Mouse (Mus musculus): Measurements from ENCODE around the gene Akr1b7.
A peak's percentile ranks its signal among the peaks of the same experiment; 100 is the strongest.

Akr1b7 gene

DNA sequence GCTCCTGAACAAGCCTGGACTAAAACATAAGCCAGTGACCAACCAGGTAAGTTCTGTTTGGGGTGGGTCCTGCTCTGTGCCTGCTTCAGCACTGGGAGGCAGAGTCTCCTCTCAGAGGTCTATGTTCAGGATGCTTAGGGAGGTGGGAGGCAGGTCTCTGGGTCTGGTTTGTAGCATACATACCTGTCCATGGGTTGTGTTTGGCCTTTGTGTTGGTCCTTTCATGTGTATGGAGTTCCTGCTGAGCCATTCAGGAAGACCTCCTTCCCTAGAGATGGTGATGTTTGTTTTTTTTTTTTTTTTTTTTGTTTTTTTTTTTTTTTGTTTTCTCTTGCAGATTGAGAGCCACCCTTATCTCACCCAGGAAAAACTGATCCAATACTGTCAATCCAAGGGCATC is 6.9 kb downstream of the Akr1b7 start:
- DNase-seq (ENCODE audit: extremely low read depth, low read depth, low spot score) = no peak

DNA sequence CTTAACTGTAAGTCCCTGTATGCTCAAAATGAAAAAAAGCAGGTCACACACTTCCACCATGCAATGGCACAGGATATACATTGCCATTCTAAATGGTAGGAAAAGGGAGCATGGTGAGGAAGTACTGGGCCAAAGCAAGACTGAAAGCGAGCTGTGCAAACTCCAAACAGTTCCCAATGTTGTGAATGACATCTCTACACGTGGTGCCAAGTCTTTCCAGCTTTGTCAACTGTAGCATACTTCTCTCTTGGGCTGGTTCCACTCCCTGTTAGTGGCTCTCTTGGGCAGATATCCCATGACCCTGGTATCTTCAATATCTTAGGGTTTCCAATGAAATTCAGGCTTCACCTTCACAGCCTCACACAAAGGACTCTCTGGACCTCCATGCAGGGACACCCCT is 26.9 kb downstream of the Akr1b7 start:
- DNase-seq (ENCODE audit: extremely low read depth, low read depth, low spot score) = no peak

DNA sequence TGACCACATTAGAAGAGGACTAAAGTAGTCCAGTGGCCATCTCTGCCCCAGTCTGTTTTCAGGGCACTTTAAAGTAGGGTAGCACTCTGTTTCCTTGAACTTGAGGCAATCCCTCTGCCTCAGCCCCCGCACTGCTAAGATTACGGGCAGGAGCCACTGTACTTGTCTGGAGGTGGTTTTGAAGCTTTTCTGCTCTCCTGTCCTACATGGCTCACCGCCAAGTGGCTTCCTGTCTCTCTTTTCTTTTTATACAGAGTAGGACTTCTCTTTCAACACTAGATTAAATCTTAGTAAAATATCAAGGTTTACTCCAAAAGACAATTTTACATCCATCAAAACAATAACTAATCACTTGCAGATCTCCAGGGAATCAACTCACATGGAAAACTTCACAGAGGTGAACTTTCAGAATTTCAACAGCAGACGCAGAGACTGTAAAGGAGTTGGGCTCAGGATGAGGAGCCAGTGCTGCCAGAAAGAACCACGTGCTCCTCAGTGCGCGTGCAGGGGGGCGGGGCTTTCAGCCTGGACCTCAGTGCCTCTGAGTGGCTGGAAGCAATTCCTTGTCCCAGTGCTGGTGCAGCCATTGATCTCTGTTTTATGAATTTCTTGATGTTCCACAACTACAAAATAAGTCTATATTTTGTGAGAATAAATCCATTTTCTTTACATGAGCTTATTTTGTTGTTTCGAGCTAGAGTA is 29.6 kb downstream of the Akr1b7 start:
- peak; percentile 19 for DNase-seq (ENCODE audit: extremely low read depth, low read depth, low spot score)

GRCm38 (mm10) chr6:34443791-34444190 is 31.7 kb downstream of the Akr1b7 start:
- DNase-seq (ENCODE audit: extremely low read depth, low read depth, low spot score) = peak; percentile 5

DNA sequence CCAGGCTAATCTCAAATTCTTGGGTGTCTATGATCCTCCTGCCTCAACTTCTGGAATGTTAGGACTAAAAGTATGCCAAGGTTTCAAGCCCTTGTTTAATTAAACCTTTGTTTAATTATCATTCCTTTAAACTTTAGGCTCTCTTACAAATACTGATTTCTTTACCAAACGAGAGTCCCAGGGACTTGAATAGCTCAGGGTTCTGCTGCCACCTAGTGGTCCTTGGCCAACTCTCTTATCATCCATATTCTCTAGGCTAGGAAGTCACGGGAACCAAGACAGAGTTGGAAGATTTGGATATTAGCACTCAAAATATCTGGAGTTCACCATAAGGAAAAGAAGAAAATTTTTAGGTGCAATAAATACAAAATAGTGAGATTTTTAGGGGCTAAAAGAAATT is 35.8 kb downstream of the Akr1b7 start:
- DNase-seq (ENCODE audit: extremely low read depth, low read depth, low spot score) = no peak

DNA sequence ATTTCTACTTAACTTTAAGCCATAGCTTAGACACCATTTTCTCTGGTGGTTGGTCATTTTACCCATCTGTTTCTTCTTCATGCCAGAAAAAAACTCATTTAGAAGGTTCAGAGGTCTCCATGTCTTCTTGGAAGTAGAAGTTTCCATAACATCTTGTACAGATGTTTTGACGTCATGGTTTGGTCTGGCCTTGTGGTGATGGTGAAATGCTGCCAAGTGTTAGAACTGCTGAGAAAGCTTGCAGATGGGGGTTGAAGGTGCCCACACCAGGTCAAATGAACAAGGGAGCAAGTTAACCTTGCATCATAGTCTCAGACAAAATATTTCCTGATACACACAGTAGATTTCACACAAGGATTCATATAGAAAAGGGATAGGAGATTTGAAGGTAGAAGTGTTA is 36.6 kb downstream of the Akr1b7 start:
- DNase-seq (ENCODE audit: extremely low read depth, low read depth, low spot score) = no peak

- no peak for DNase-seq (ENCODE audit: extremely low read depth, low read depth, low spot score)
Observed at GRCm38 (mm10) chr6:34452963-34453770, 41.0 kb downstream of the Akr1b7 start.

GRCm38 (mm10) chr6:34459456-34459855 is 47.3 kb downstream of the Akr1b7 start:
- DNase-seq (ENCODE audit: extremely low read depth, low read depth, low spot score) = no peak

- no peak for DNase-seq (ENCODE audit: extremely low read depth, low read depth, low spot score)
Observed at GRCm38 (mm10) chr6:34460651-34461050, 48.5 kb downstream of the Akr1b7 start.

- DNase-seq (ENCODE audit: extremely low read depth, low read depth, low spot score) = no peak
Observed at GRCm38 (mm10) chr6:34463582-34463981, 51.4 kb downstream of the Akr1b7 start.

DNA sequence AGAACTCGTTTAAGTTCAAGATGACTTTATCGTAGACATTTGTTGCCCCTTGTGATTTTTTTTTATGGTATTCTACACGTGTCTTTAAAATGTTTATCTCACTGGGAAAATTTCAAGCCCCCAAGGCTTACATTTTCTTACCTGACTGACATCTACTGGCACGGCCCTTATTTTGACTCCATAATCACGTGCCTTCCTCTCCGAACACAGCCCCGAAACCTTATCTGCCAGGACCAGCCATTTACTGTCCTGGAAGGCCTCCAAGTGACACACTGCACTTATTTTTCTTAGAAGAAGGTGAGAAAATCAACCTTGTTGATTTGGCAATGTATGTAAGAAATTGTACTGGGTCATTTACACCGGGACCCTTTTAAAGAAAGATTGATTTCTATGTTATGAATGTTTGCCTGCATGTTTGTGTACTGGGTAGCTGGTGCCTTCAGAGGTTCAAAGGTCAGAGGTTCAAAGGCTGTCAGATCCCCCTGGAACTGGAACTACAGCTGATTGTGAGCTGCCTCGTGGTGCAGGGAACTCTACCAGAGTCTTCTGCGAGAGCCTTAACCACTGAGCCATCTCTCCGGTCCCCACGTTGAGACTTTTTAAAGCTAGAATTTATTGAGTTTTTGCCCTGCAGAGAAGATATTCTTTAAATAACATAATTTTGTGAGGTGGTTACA is 59.4 kb downstream of the Akr1b7 start:
- DNase-seq (ENCODE audit: extremely low read depth, low read depth, low spot score) = no peak
